Mouse (Mus musculus) megakaryocyte, embryonic 14.5 days (primary cell): ENCODE data around the gene Ces5a. TPM values are rescaled to one million over a fixed set of nuclear protein-coding genes. Genes with fewer than 3 reads are reported as not detected.
"Not testable (repeated sequence)": the region's sequence is repeated elsewhere in the genome, so short reads cannot be mapped to it uniquely, and the experiment has no call there.

Experiments
- H3K27me3 ChIP-seq: replicated peaks from 2 replicates; pipeline ENCODE3; 2012; ENCODE audit warnings: inconsistent platforms
- H3K36me3 ChIP-seq: replicated peaks from 2 replicates; pipeline ENCODE3; 2012; ENCODE audit warnings: low read length, inconsistent platforms, mixed read lengths
- H3K4me1 ChIP-seq: 2 replicates; pipeline ENCODE4 v1.6.1; 2012; ENCODE audit warnings: inconsistent platforms
- H3K4me3 ChIP-seq: replicated peaks from 2 replicates; pipeline ENCODE3; 2012; ENCODE audit warnings: moderate library complexity, mild to moderate bottlenecking, inconsistent platforms
- H3K9me3 ChIP-seq: 2 replicates; pipeline ENCODE4 v1.6.1; 2012; ENCODE audit warnings: inconsistent platforms
- FLI1 ChIP-seq: IDR thresholded peaks from 2 replicates; pipeline ENCODE4 v1.6.1; 2012; ENCODE audit warnings: low read length, inconsistent platforms, mixed read lengths
- GATA1 ChIP-seq: IDR thresholded peaks from 3 replicates; pipeline ENCODE4 v1.6.1; 2012; ENCODE audit warnings: mixed read lengths, low read length, inconsistent platforms, borderline replicate concordance
- polyA plus RNA-seq: library from polyadenylated mRNA; stranded (reverse); fragments of >175 nt; gene quantifications from 2 replicates; pipeline ENCODE4 v1.2.3, GENCODE M21; 2012; ENCODE audit warnings: low replicate concordance; ENCODE audit not compliant: insufficient read depth

The Ces5a gene
- polyA plus RNA-seq, 1 experiment = not detected

DNA sequence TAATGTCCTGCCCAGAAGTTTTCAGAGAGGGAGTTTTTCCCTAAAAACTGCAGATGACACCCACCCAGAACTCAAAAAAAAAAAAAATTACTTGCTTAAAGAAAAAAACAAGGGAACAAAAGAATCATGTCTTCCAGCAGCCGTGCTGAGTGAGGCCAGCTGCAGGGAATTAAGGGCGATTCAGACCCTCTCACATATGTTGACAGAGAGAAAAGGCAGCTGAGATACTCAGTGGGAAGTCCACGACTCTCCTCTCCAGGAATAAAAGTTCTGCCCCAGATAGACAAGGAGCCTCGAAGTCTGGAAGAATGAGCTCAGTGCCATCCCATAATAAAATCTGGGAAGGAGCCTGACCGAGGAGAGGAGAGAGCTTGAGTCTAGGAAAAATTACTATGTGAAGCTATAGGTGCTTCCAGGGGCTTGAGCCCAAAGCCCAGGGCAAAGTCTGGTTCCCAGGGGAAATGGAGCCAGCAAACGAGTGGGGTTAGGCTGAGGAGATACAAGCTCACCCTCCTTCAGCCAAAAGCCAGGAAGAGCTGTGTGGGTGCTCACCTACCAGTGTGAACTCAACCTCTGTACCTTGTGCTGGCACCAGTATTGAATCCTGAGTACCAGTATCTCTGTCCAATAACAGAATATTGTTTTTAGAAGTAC, 27.1 kb upstream of the Ces5a start:
- no peak overlapping the region for H3K4me3 ChIP-seq
- TF ChIP-seq GATA1 (no peak), FLI1 (no peak)
- H3K36me3 ChIP-seq = no peaks in the 10 kb centered on the region
- H3K4me1 ChIP-seq = no peaks in the 10 kb centered on the region
- H3K27me3 ChIP-seq = no peaks in the 10 kb centered on the region
- peaks cover 36% of the 10 kb centered on the region for H3K9me3 ChIP-seq

DNA sequence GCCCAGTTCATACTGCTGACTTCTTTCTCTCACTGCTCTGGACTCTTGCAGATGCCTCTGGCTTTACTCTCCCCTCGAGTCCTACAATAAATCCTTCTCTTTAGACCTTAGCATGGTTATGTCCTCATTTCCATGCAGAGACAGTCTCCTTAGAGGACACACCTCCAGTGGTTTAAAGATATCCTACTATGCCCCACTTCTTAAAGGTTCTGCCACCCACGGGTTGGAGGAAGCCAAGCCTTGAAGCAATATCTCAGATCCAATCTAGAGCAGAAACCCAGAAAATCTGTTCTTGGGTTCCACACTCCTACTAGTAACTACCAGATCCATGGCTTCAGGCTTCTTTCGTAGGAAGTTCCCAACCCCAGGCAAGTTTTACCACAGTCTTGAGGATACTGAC, 25.6 kb upstream of the Ces5a start:
- H3K4me3 ChIP-seq = no peak overlapping the region
- no peaks in the 10 kb centered on the region for H3K27me3 ChIP-seq
- H3K4me1 ChIP-seq = no peaks in the 10 kb centered on the region
- H3K36me3 ChIP-seq = no peaks in the 10 kb centered on the region
- peaks cover 22% of the 10 kb centered on the region for H3K9me3 ChIP-seq
- TF ChIP-seq GATA1 (no peak), FLI1 (no peak)

DNA sequence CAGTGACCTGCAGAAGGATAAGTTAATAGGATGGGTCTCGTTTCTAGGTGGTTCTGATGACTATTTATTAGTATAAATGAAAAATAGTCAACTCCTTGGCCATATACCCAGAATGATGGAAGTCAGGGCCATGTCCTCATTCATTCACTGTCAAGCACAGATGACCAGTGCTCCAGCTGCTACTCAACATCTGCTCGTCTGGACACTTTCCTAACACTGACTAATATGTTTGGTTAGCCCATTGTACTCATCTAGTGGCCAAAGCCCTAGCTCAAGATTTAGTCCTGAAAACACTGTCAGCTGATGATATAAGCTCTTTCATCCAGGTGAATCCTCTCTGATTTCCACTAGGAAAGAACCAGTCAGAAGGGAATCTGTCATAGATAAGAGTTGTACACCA, 24.1 kb upstream of the Ces5a start:
- TF ChIP-seq FLI1 (no peak), GATA1 (no peak)
- H3K4me1 ChIP-seq = no peaks in the 10 kb centered on the region
- no peaks in the 10 kb centered on the region for H3K27me3 ChIP-seq

DNA sequence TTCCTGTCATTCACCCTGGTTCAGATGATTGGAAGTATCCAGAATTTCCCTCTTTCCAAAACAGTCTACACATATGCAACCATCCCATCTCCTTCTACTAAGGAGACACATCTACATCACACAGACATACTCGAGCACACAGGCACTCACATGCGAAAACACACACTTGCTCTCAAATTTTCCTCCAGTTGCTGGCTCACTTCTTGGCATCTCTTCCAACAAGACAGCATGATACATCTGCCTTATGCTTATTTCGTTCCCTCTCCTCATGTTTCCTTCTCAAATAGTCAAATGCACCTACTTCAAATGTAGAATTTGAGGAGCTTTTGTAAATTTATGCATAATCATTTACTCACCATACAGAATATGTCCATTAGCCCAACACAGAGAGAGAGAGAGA, 33.0 kb downstream of the Ces5a start:
- H3K4me1 ChIP-seq = no peaks in the 10 kb centered on the region
- H3K36me3 ChIP-seq = no peaks in the 10 kb centered on the region
- peaks cover 10% of the 10 kb centered on the region for H3K9me3 ChIP-seq
- no peak overlapping the region for H3K4me3 ChIP-seq
- TF ChIP-seq FLI1 = no peak
- no peaks in the 10 kb centered on the region for H3K27me3 ChIP-seq

More for the DNA sequence above, 24.1 kb upstream of the Ces5a start:
- Histone ChIP-seq H3K36me3 (no peaks in the 10 kb centered on the region), H3K9me3 (peaks cover 19% of the 10 kb centered on the region), H3K4me3 (no peak overlapping the region)

DNA sequence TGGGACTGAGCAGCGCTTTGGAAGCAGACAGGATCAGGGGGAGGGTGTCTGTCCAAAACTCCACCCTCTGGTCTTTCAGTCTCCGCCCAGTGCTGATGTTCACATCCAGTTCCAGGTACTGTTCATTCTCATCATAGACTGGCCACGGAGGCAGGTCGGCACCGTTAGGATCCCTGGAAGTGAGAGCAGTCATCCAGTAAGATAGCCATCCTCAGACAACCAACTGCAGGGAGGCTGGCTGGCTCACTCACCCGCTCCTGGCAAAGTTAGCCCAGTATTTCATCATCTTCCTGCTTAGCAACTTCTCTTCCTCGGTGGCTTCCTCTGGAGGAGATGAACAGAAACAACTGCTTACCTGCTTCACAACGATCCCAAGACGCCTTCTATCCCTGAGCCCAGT, 36.2 kb downstream of the Ces5a start:
- H3K27me3 ChIP-seq = no peaks in the 10 kb centered on the region
- no peak overlapping the region for H3K4me3 ChIP-seq
- peaks cover 13% of the 10 kb centered on the region for H3K9me3 ChIP-seq
- TF ChIP-seq GATA1 (no peak), FLI1 (no peak)
- H3K4me1 ChIP-seq = no peaks in the 10 kb centered on the region
- H3K36me3 ChIP-seq = no peaks in the 10 kb centered on the region

DNA sequence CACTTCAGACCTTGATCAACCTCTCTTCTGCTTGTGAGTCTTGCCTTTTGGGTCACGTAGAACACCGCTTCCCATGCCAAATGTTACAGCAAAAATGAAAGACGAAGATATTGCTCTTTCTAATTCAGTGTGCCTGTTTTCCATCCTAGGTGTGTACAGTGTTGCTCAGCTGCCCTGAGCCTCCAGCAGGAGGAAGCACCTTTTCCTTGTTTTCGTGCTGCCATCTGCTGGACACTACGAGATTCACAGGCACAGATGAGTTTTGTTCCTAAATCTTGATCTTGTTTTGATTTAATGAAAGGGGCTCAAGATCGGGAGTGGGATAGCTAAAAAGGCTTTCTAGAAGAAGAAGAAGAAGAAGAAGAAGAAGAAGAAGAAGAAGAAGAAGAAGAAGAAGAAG, 40.3 kb downstream of the Ces5a start:
- TF ChIP-seq FLI1 (no peak), GATA1 (no peak)
- Histone ChIP-seq H3K4me1 (no peaks in the 10 kb centered on the region), H3K4me3 (no peak overlapping the region), H3K36me3 (no peaks in the 10 kb centered on the region), H3K9me3 (peaks cover 19% of the 10 kb centered on the region), H3K27me3 (no peaks in the 10 kb centered on the region)

DNA sequence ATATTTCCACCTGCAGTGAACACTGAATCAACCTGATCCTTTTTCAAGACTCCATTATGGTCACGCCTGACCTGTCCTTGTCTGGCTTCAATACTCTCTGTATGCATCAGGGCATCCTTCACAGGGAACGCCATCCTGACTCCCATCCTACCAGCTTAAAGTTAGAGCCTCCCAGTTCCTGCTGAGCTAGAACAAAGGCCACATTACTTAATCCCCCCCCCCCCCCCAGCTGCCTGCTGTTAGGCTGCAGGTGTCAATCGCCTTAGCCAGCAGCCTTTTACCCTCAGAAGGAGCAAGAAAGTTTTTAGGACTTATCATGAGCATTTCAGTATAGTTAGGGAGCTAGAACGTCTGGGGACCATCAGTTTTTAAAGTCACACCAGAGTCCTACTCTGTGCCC, 46.9 kb downstream of the Ces5a start:
- H3K4me3 ChIP-seq = no peak overlapping the region
- H3K36me3 ChIP-seq = no peaks in the 10 kb centered on the region
- H3K27me3 ChIP-seq = no peaks in the 10 kb centered on the region
- peaks cover 16% of the 10 kb centered on the region for H3K9me3 ChIP-seq
- TF ChIP-seq GATA1 (no peak), FLI1 (no peak)
- no peaks in the 10 kb centered on the region for H3K4me1 ChIP-seq

DNA sequence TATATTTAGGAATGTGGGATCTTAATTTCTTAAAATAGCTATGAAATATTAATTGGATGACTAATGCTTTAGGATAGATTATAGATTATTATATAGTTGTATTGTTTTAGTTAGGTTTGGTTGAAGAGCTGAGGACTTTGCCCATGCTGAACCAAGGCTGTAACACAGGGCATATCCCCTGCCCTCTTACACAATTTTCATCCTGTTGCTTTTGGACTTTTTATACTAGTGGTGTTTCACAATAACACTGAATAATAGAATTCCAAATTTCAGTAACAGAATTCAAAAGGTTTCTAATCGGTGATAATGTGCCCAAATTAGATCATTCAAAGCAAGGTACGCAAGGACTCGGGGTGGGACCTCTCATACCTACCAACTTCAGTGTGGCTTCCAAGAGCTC, 57.4 kb downstream of the Ces5a start:
- Histone ChIP-seq H3K4me3 (no peak overlapping the region), H3K27me3 (no peaks in the 10 kb centered on the region), H3K4me1 (no peaks in the 10 kb centered on the region), H3K36me3 (no peaks in the 10 kb centered on the region), H3K9me3 (peaks cover 12% of the 10 kb centered on the region; the same call in 1 of the 2 replicates)
- TF ChIP-seq FLI1 (no peak), GATA1 (no peak)

DNA sequence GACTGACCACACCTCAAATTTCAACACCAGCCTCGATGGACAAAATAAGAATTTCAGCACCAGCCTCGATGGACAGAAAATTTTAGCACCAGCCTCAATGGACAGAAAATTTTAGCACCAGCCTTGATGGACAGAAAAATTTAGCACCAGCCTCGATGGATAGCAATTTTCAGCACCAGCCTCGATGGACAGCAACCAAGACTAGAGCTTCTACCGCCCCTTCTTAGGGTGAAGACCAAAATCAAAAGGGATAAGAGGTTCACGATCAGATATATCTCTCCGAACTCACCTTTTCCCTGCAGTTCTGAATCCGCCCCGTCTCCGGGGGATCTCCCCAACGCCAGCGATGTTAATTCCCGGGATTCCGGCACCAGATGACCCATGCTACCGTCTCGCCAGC, 65.9 kb downstream of the Ces5a start:
- not testable (repeated sequence) for H3K27me3 ChIP-seq, H3K4me3 ChIP-seq, H3K9me3 ChIP-seq, H3K36me3 ChIP-seq, H3K4me1 ChIP-seq

DNA sequence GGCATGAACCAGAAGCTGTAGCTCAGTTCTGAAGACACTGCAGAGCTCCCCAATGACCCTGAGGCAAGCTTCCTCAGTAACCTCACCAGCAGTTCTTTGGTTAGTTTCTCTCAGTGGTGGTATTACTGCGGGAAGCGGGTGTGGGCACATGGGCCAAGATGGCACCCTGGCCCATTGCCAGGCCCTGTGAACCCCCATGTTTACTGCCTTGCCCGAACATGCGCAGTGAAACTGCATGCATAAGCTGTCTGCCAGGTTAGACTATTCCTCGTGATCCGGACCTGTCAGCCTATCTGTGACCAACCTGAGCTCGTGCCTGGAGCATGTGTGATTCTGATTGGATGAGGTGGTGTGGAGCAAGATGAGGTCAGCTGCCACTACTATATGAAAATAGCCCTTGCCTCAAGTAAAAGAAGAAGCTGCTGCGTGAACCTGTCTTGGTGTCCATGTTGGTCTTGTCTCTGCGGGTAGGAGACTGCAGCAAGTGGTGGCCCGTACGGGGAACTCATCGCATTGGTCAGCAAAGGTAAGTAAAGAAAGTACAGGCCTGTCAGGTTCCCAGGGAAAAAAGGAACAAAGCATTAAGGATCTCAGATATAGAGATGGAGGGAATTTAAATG, 81.3 kb downstream of the Ces5a start:
- no peak overlapping the region for H3K4me3 ChIP-seq
- no peaks in the 10 kb centered on the region for H3K27me3 ChIP-seq
- peaks cover 55% of the 10 kb centered on the region for H3K9me3 ChIP-seq
- TF ChIP-seq FLI1 (no peak), GATA1 (no peak)
- H3K4me1 ChIP-seq = no peaks in the 10 kb centered on the region
- H3K36me3 ChIP-seq = no peaks in the 10 kb centered on the region

Other genes with a start within 250 kb of the Ces5a start
- not detected in 2 replicates for gene Ces1g, start 198.5 kb downstream of the Ces5a start, polyA plus RNA-seq
- gene Ces1h, start 156.1 kb downstream of the Ces5a start, polyA plus RNA-seq = not detected in 2 replicates